Mouse (Mus musculus) midbrain, embryonic 14.5 days (tissue): ENCODE data around the gene Ptprs. TPM values are rescaled to one million over a fixed set of nuclear protein-coding genes. Genes with fewer than 3 reads are reported as not detected.

ENCODE experiments used
- ATAC-seq: fragments of 200-750 bp; cut with Nextera tagmentation; 2 replicates; pipeline ENCODE4 v1.8.0; 2017; ENCODE audit warnings: moderate number of reproducible peaks, moderate library complexity; ENCODE audit not compliant: low FRiP score, low TSS enrichment
- DNase-seq: peaks from one replicate; pipeline ENCODE4 v3.0.0-alpha.2; 2015
- H3K27ac ChIP-seq: fragments of 300-500 bp; sonication (generic); replicated peaks from 2 replicates; pipeline ENCODE4 v1.5.1; 2014; ENCODE audit warnings: mild to moderate bottlenecking, low read depth, low read length, moderate library complexity
- H3K27me3 ChIP-seq: fragments of 300-500 bp; sonication (generic); 2 replicates; pipeline ENCODE4 v1.6.1; 2014; ENCODE audit warnings: low read length, control low read depth, mixed read lengths; ENCODE audit not compliant: control insufficient read depth, insufficient read depth
- H3K36me3 ChIP-seq: fragments of 300-500 bp; sonication (generic); 2 replicates; pipeline ENCODE4 v1.6.1; 2014; ENCODE audit warnings: low read length, control low read depth; ENCODE audit not compliant: control insufficient read depth, insufficient read depth
- H3K4me1 ChIP-seq: fragments of 300-500 bp; sonication (generic); 2 replicates; pipeline ENCODE4 v1.6.1; 2014; ENCODE audit warnings: mild to moderate bottlenecking, antibody characterized with exemption, low read length, control low read depth; ENCODE audit not compliant: control insufficient read depth, insufficient read depth
- H3K4me2 ChIP-seq: fragments of 300-500 bp; sonication (generic); 2 replicates; pipeline ENCODE4 v1.6.1; 2014; ENCODE audit warnings: mild to moderate bottlenecking, low read length, moderate library complexity
- H3K4me3 ChIP-seq: fragments of 300-500 bp; sonication (generic); replicated peaks from 2 replicates; pipeline ENCODE4 v1.5.1; 2014; ENCODE audit warnings: low read depth, low read length
- H3K9ac ChIP-seq: fragments of 300-500 bp; sonication (generic); replicated peaks from 2 replicates; pipeline ENCODE4 v1.6.1; 2014; ENCODE audit warnings: mild to moderate bottlenecking, low read length, moderate library complexity
- H3K9me3 ChIP-seq: fragments of 300-500 bp; sonication (generic); 2 replicates; pipeline ENCODE4 v1.6.1; 2016; ENCODE audit warnings: low read length, control low read depth, mixed read lengths; ENCODE audit not compliant: control insufficient read depth
- WGBS: fragments of 180-500 bp; shearing (Covaris S2); extraction: QIAGEN DNeasy Blood & Tissue Kit; methylation state at CpG from one replicate; pipeline ENCODE4 v1.1.7; 2014; 5-methylcytosine and 5-hydroxymethylcytosine counted together
- polyA plus RNA-seq: library from polyadenylated mRNA; unstranded; fragments of >200 nt; fragmentation: Nextera tagmentation; extraction: Ambion mirVana; gene quantifications from 2 replicates; pipeline ENCODE4 v1.2.1, GENCODE M21; 2014

Ptprs gene
- polyA plus RNA-seq, 1 experiment from 2014 or later = 304 TPM

DNA sequence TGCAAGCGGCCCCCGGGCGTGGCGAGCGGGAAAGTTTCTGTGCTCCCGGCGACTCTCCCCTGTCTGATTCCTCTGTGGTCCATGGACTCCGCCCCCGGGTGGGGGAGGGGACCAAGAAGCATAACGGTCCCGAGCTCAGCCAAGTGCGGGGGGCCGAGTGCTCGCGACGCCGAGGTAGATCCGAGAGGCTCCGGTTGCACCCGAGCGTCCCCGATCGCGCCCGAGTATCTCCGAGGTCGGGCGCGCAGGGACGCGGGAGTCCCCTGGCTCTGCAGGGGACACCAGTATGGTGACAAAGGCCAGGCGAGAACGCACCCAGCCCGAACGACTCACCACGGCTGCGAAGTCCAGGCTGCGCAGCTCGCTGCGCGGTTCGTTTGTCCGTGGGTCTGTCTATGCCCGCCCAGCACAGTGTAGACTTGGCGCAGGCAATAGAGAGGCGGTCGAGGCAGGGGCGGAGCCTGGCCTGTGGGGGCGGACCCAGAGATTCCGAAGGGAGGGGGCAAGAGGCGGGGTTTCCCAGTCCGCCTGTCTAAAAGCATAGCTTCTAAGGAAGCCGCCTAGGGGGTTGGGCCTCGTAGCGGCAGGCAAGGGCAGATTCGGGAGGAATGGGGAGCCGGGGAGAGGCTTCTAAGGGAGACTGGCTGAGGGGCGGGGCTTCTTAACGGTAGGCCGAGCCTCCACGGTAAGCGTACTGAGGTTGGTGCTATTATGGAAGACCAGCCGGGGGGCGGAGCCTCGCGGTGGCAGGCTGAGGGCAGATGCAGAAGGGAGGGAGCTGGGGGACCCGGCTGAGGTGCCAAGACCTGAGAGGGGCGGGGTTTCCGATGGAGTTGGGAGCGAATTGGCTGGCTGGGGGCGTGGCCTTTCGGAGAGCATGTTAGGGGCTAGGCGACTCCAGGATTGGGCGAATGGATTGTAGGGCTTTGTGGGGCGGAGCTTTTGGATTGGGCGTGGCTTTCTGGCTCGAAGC, 14.2 kb downstream of the Ptprs start:
- peak overlapping the region; percentile 87 for H3K27ac ChIP-seq
- H3K4me2 ChIP-seq = peak overlapping the region; percentile 63
- no peaks in the 10 kb centered on the region for H3K27me3 ChIP-seq
- peak; percentile 98 for DNase-seq
- H3K9me3 ChIP-seq = no peaks in the 10 kb centered on the region
- under 1% methylated on average over 77 of the region's 77 CpGs for WGBS
- peak overlapping the region; percentile 44 for H3K4me3 ChIP-seq
- peak; percentile 91 for ATAC-seq
- peak overlapping the region; percentile 45 for H3K9ac ChIP-seq
- H3K36me3 ChIP-seq = peaks cover 10% of the 10 kb centered on the region
- H3K4me1 ChIP-seq = peaks cover 55% of the 10 kb centered on the region

DNA sequence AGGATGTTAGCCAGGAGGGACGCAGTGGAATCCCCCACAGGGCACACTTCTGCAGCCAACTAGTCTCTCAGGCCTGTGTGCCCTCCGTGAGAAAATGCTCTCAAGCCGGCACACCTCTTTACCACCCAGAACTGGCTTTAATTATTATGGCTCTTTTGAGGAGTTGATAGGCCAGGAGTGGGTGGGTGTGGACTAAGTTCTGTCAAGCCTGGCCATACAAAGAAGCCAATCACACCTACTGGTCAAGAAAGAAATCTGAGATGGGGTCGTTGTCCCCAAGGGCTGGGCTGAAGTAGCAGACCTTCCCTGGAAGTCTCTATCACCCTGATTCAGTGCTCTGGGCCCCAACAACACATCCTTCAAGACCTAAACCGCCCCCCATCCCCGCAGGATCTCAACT, 15.4 kb downstream of the Ptprs start:
- Histone ChIP-seq H3K4me3 (peak overlapping the region; percentile 44), H3K36me3 (peaks cover 22% of the 10 kb centered on the region), H3K4me1 (peaks cover 44% of the 10 kb centered on the region), H3K9me3 (no peaks in the 10 kb centered on the region), H3K27ac (peak overlapping the region; percentile 87), H3K27me3 (no peaks in the 10 kb centered on the region), H3K4me2 (peak overlapping the region; percentile 63), H3K9ac (peak overlapping the region; percentile 45)
- ATAC-seq (no peak), DNase-seq (no peak)
- 28% methylated on average over 6 of the region's 6 CpGs for WGBS

DNA sequence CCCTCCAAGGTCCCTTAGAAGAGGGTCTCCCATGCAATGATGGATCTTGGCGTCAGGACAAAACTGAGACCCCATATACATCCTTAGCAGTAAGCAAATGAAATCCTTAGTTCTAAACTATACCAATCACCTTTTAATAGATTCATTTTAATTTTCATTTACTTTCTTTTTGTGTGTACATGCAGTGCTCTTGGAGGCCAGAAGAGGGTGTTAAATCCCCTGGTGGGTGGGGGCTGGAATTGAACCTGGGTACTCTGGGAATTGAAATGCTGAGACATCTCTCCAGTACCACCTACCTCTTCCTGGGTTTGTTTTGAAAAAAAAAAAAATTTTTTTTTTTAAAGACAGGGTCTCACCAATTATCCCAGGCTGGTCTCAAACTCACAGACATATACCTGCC, 18.8 kb downstream of the Ptprs start:
- H3K4me1 ChIP-seq = peaks cover 20% of the 10 kb centered on the region
- no peaks in the 10 kb centered on the region for H3K9me3 ChIP-seq
- no peak for ATAC-seq

GRCm38 (mm10) chr17:56456353-56456752, 19.9 kb downstream of the Ptprs start:
- DNase-seq (no peak), ATAC-seq (no peak)
- Histone ChIP-seq H3K9me3 (no peaks in the 10 kb centered on the region), H3K36me3 (peaks cover 66% of the 10 kb centered on the region), H3K4me2 (no peak overlapping the region), H3K27me3 (no peaks in the 10 kb centered on the region), H3K4me3 (no peak overlapping the region), H3K9ac (no peak overlapping the region), H3K27ac (no peak overlapping the region), H3K4me1 (peaks cover 13% of the 10 kb centered on the region)
- 89% methylated on average over 5 of the region's 5 CpGs for WGBS

More for the DNA sequence above, 18.8 kb downstream of the Ptprs start:
- Histone ChIP-seq H3K4me2 (no peak overlapping the region), H3K4me3 (no peak overlapping the region), H3K27ac (no peak overlapping the region), H3K27me3 (no peaks in the 10 kb centered on the region), H3K36me3 (peaks cover 56% of the 10 kb centered on the region), H3K9ac (no peak overlapping the region)
- 100% methylated on average over 1 of the region's 1 CpGs for WGBS
- DNase-seq = no peak

DNA sequence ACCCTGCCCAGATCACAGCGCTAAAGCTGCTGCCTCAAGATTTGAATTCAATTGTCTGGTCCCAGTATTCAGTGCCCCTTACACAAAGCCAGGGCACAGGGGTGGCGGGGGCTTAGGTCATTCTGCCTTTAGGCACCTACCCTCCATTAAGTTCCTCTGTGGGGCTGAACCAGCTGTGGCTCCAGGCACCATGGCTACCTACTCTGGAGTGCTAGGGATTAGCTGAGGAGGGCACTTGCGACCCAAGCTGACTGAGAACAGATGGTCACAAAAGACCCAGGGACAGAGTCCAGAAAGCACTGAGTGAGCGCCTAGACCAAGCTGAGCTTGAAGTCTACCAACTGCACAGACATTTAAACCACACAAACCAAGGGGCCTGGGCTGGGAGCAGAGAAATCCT, 22.6 kb downstream of the Ptprs start:
- Histone ChIP-seq H3K4me3 (no peak overlapping the region), H3K4me1 (no peaks in the 10 kb centered on the region), H3K36me3 (peaks cover 93% of the 10 kb centered on the region), H3K4me2 (no peak overlapping the region), H3K27ac (0 out of 2 replicates have a peak overlapping the region, but pooled peaks have one; percentile 2), H3K27me3 (no peaks in the 10 kb centered on the region), H3K9ac (no peak overlapping the region), H3K9me3 (no peaks in the 10 kb centered on the region)
- 58% methylated on average over 4 of the region's 4 CpGs for WGBS
- DNase-seq = no peak
- no peak for ATAC-seq

DNA sequence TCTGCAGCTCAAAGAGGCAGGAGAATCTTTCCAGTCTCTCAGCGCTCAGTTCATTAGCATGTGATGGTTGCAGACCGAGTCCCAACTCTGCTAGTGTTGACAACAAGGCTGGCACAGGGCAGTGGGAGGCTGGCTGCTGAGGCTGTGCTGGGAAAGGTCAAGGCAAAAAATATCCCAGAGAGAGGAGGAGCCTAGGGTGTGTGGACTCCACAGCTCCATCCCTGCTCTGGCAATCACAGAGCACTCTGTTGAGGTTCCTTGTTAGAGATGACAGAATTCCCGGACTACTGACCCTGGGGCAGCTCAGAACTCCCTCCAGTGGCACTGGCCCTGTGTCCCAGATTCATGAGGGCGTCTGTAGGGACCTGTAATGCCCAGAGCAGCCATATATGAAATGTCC, 23.0 kb downstream of the Ptprs start:
- Histone ChIP-seq H3K36me3 (peaks cover 97% of the 10 kb centered on the region), H3K27me3 (no peaks in the 10 kb centered on the region), H3K4me2 (no peak overlapping the region), H3K9ac (no peak overlapping the region), H3K9me3 (no peaks in the 10 kb centered on the region), H3K4me3 (no peak overlapping the region), H3K27ac (0 out of 2 replicates have a peak overlapping the region, but pooled peaks have one; percentile 2), H3K4me1 (no peaks in the 10 kb centered on the region)
- no peak for DNase-seq
- WGBS = 59% methylated on average over 4 of the region's 4 CpGs
- ATAC-seq = no peak

GRCm38 (mm10) chr17:56447716-56448115, 28.6 kb downstream of the Ptprs start:
- ATAC-seq (no peak), DNase-seq (no peak)
- Histone ChIP-seq H3K9ac (no peak overlapping the region), H3K27ac (no peak overlapping the region), H3K36me3 (peaks cover 90% of the 10 kb centered on the region), H3K4me2 (no peak overlapping the region), H3K4me1 (peaks cover 8% of the 10 kb centered on the region; the same call in 1 of the 2 replicates), H3K4me3 (no peak overlapping the region), H3K27me3 (no peaks in the 10 kb centered on the region), H3K9me3 (no peaks in the 10 kb centered on the region)
- 95% methylated on average over 2 of the region's 2 CpGs for WGBS

DNA sequence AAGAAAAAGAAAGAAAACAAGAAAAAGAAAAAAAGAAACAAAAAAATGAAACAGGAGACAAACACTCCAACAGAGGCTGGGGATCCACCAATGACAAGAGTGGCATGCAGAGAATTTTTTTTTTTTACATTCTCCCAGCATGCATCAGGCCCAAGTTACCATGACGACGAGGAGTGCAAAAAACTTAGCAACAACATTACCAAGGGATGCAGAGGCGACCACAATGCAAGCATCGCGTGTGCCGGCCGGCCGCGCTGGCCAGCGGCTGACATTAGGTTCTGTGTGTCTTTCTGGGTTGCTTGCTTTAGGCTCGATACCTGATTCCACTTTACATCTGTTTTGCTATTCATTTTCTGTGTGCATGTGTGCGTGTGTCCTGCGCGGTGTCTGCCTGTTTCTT, 30.9 kb downstream of the Ptprs start:
- Histone ChIP-seq H3K27me3 (no peaks in the 10 kb centered on the region), H3K9ac (no peak overlapping the region), H3K4me1 (peaks cover 11% of the 10 kb centered on the region), H3K4me3 (no peak overlapping the region), H3K9me3 (no peaks in the 10 kb centered on the region), H3K4me2 (no peak overlapping the region), H3K27ac (no peak overlapping the region), H3K36me3 (peaks cover 89% of the 10 kb centered on the region)
- DNase-seq = peak; percentile 87
- peak; percentile 56; the same call in 1 of the 2 replicates for ATAC-seq
- WGBS = 28% methylated on average over 14 of the region's 14 CpGs
